28 mouse cellular contexts compared by ENCODE assay signal in the genomic region with DNA sequence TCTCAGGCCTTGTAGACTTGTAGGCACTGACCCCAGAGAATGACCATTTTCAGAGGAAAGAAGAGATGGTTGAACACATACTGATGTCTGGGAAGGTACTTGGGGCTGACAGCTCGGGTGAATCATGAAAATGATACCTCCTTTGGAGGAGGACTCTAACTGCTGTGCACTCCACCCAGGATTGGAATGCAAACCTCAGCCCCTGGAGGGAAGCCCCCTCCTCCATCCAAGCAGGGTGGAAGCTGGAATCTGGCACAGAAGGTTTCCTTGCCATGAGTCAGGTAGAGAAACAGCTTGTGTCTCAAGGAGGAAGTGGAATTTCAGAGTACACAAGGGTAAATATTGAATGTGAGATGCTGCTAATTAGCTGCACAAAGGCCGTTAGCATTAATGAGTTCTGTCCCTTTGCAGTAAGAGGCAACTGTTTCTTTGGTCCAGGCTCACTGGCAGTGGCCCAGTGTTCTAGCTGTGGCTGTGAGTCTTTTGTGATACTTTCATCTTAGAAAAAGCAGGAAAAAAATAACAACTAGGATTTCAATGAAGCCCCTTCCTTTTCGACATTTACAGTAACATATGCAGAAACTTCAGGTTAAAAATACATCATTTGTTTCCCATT.
DNase-seq lines count a peak whose midpoint lies in the region; ATAC-seq and TF ChIP-seq lines count a peak whose summit lies in the region.
"Had no signal": no experiment of that assay in that cellular context is flagged by ENCODE, and none has a peak within 500 bp of the region (broad histone marks: within the 10 kb centered on the region; RNA-seq: fewer than 3 reads in every experiment).

No protein-coding gene starts in this region.

- no peaks in the 10 kb centered on the region for H3K27me3 ChIP-seq in kidney, postnatal 0 days (ENCODE audit: insufficient read depth, low read length)
- H3K27me3 ChIP-seq in myocyte (ENCODE audit: control insufficient read depth, insufficient read depth, insufficient read length) = no peaks in the 10 kb centered on the region
- H3K27me3 ChIP-seq: embryonic facial prominence, embryonic 15.5 days; limb, embryonic 12.5 days; stomach, embryonic 15.5 days had no signal

- no peak for TF ChIP-seq CTCF in kidney, postnatal 0 days (IDR thresholded peaks at IDR 0.05; ENCODE audit: low read depth)

- H3K36me3 ChIP-seq in kidney, postnatal 0 days (ENCODE audit: insufficient read depth, low read length) = no peaks in the 10 kb centered on the region
- no peaks in the 10 kb centered on the region for H3K36me3 ChIP-seq in myocyte (ENCODE audit: control insufficient read depth, insufficient read depth)
- H3K36me3 ChIP-seq: embryonic facial prominence, embryonic 15.5 days; limb, embryonic 12.5 days; stomach, embryonic 15.5 days had no signal

- ATAC-seq in kidney, postnatal 0 days (replicated peaks; ENCODE audit: low FRiP score, low read depth) = no peak
- no peak for ATAC-seq in frontal cortex, adult (ENCODE audit: low TSS enrichment)
- ATAC-seq: activated CD4-positive, CD25-positive, alpha-beta regulatory T cell, adult 4 months; inflammation-experienced regulatory T-cells, adult 6 months; liver, postnatal 0 days; lung, postnatal 0 days; midbrain, embryonic 16.5 days had no signal

- no peaks in the 10 kb centered on the region for H3K9me3 ChIP-seq in kidney, postnatal 0 days (replicated peaks; ENCODE audit: low read length)
- H3K9me3 ChIP-seq: embryonic facial prominence, embryonic 15.5 days; limb, embryonic 12.5 days; stomach, embryonic 15.5 days had no signal

- H3K27ac ChIP-seq in kidney, postnatal 0 days = no peak overlapping the region
- H3K27ac ChIP-seq: embryonic facial prominence, embryonic 15.5 days; gastrocnemius, adult 2 months; hindbrain, embryonic 14.5 days; layer of hippocampus, adult 2 months; limb, embryonic 12.5 days; macrophage; stomach, embryonic 15.5 days had no signal

- no peaks in the 10 kb centered on the region for H3K79me2 ChIP-seq in myocyte (ENCODE audit: control insufficient read depth, insufficient read depth)

- peak; percentile 54 for DNase-seq in kidney, postnatal 0 days (ENCODE audit: low spot score)
- DNase-seq in kidney, adult 8-10 months = no peak
- peak; percentile 45 to 53 for DNase-seq in right cerebral cortex, postnatal 10 days (ENCODE audit: low spot score in 2 of 2)
- no peak for DNase-seq in right cerebral cortex, adult 2 months (ENCODE audit: low spot score in 2 of 2)
- DNase-seq in NIH3T3 (ENCODE audit: low read depth) = peak; percentile 20
- no peak for DNase-seq in cerebellum, adult 18-20 months
- DNase-seq: adrenal gland, postnatal 10 days; B cell, adult 2 months; cerebellum, adult 9-10 months; gastrocnemius, adult 2 months; kidney, adult 18-20 months; kidney, postnatal 25 days; liver, postnatal 0 days; right cerebral cortex, postnatal 25 days; thymus, postnatal 36 days had no signal

- no peak overlapping the region for H3K4me2 ChIP-seq in kidney, postnatal 0 days (ENCODE audit: low read length)
- H3K4me2 ChIP-seq in myocyte (ENCODE audit: low read depth) = peak overlapping the region; percentile 37
- H3K4me2 ChIP-seq: embryonic facial prominence, embryonic 15.5 days; hindbrain, embryonic 14.5 days; limb, embryonic 12.5 days; liver, embryonic 11.5 days; stomach, embryonic 15.5 days had no signal

- no peak for TF ChIP-seq POLR2A in myocyte (IDR thresholded peaks at IDR 0.05; ENCODE audit: insufficient read length, low read depth)

- WGBS in kidney, postnatal 0 days = 55% methylated on average over 3 of the region's 3 CpGs

- no peak overlapping the region for H3ac ChIP-seq in myocyte (ENCODE audit: control insufficient read depth, insufficient read length)

- no peak overlapping the region for H3K4me3 ChIP-seq in kidney, postnatal 0 days (replicated peaks; ENCODE audit: low read depth, low read length)
- no peak overlapping the region for H3K4me3 ChIP-seq in myocyte
- H3K4me3 ChIP-seq: embryonic facial prominence, embryonic 15.5 days; gastrocnemius, adult 2 months; layer of hippocampus, adult 2 months; limb, embryonic 12.5 days; stomach, embryonic 15.5 days had no signal

- H3K4me1 ChIP-seq in kidney, postnatal 0 days (replicated peaks; ENCODE audit: insufficient read depth, low read length) = peaks cover 9% of the 10 kb centered on the region

- H3K9ac ChIP-seq in kidney, postnatal 0 days (ENCODE audit: low read depth, low read length) = no peak overlapping the region
- H3K9ac ChIP-seq: embryonic facial prominence, embryonic 15.5 days; hindbrain, embryonic 14.5 days; limb, embryonic 12.5 days; liver, postnatal 0 days; stomach, embryonic 15.5 days had no signal

TF ChIP-seq in myocyte, 11 proteins besides CTCF, POLR2A, EP300 and RAD21:
- peak in 1 of 3 experiments; percentile 55 for TF ChIP-seq MYOG (IDR thresholded peaks at IDR 0.05; ENCODE audit: control insufficient read depth in 1 of 3, insufficient read depth in 1 of 3, insufficient read length in 2 of 3, low read depth in 2 of 3)
- no peak for TF ChIP-seq TCF12 (IDR thresholded peaks at IDR 0.05; ENCODE audit: insufficient read depth, poor library complexity, severe bottlenecking)

Comparison
In these comparisons a context has a peak if more than half of its experiments do, and no peak if none do; other contexts are left out.
1. DNase-seq: peak in kidney, postnatal 0 days (single experiment), right cerebral cortex, postnatal 10 days (2 of 2) and NIH3T3 (single experiment); none in kidney, adult 8-10 months (0 of 2), right cerebral cortex, adult 2 months (0 of 2) and cerebellum, adult 18-20 months (0 of 2).